8 mouse cellular contexts compared by ENCODE assay signal in genomic region chr11:55468012-55468411, GRCm38 (mm10). TPM values are rescaled to one million over a fixed set of nuclear protein-coding genes. Genes with fewer than 3 reads are reported as not detected.
A peak's percentile ranks its signal among the peaks of the same experiment; 100 is the strongest.
DNase-seq lines count a peak whose midpoint lies in the region; ATAC-seq and TF ChIP-seq lines count a peak whose summit lies in the region.

No protein-coding gene starts in this region.

- H3K36me3 ChIP-seq in embryonic facial prominence, embryonic 15.5 days: peaks cover 6% of the 10 kb centered on the region; the same call in 1 of the 2 replicates
- no peaks in the 10 kb centered on the region; the same call in 1 of the 2 replicates for H3K36me3 ChIP-seq in hindbrain, embryonic 12.5 days
- peaks cover 6% of the 10 kb centered on the region; the same call in 1 of the 2 replicates for H3K36me3 ChIP-seq in liver, embryonic 11.5 days (ENCODE audit: control insufficient read depth, insufficient read depth, low read length)
- H3K36me3 ChIP-seq in neural tube, embryonic 15.5 days: no peaks in the 10 kb centered on the region

- no peak for DNase-seq in layer of hippocampus, adult 2 months (ENCODE audit: low spot score in 2 of 2)
- DNase-seq in layer of hippocampus, adult 11-12 months (ENCODE audit: low spot score): no peak
- DNase-seq in liver, embryonic 11.5 days (ENCODE audit: low spot score): no peak
- no peak for DNase-seq in left cerebral cortex, postnatal 10 days (ENCODE audit: extremely low spot score in 1 of 2, low spot score in 2 of 2)
- DNase-seq in left cerebral cortex, postnatal 25 days (ENCODE audit: low spot score in 2 of 2): no peak

- H3K27ac ChIP-seq in layer of hippocampus, adult 2 months: peak overlapping the region; percentile 98
- H3K27ac ChIP-seq in embryonic facial prominence, embryonic 15.5 days (replicated peaks): peak overlapping the region; percentile 92
- H3K27ac ChIP-seq in hindbrain, embryonic 12.5 days: peak overlapping the region; percentile 92
- H3K27ac ChIP-seq in liver, embryonic 11.5 days (ENCODE audit: low read depth, low read length): peak overlapping the region; percentile 84
- peak overlapping the region; percentile 91 for H3K27ac ChIP-seq in neural tube, embryonic 15.5 days (replicated peaks)

- ATAC-seq in embryonic facial prominence, embryonic 15.5 days (ENCODE audit: insufficient number of reproducible peaks, low FRiP score, low TSS enrichment, low read depth): no peak
- ATAC-seq in hindbrain, embryonic 12.5 days (ENCODE audit: low FRiP score): no peak
- no peak for ATAC-seq in liver, embryonic 11.5 days (replicated peaks; ENCODE audit: low FRiP score)
- ATAC-seq in neural tube, embryonic 15.5 days (ENCODE audit: low FRiP score): no peak

- intact Hi-C loops in left cerebral cortex, postnatal 10 days (cut with DNase I): no loop called here
- intact Hi-C loops in left cerebral cortex, postnatal 25 days (cut with DNase I): no loop called here

- peaks cover 19% of the 10 kb centered on the region; the same call in 1 of the 2 replicates for H3K4me1 ChIP-seq in embryonic facial prominence, embryonic 15.5 days
- peaks cover 18% of the 10 kb centered on the region for H3K4me1 ChIP-seq in hindbrain, embryonic 12.5 days
- H3K4me1 ChIP-seq in liver, embryonic 11.5 days (replicated peaks; ENCODE audit: control insufficient read depth, insufficient read depth, low read length): peaks cover 17% of the 10 kb centered on the region
- H3K4me1 ChIP-seq in neural tube, embryonic 15.5 days: peaks cover 29% of the 10 kb centered on the region

- H3K27me3 ChIP-seq in embryonic facial prominence, embryonic 15.5 days: no peaks in the 10 kb centered on the region
- H3K27me3 ChIP-seq in hindbrain, embryonic 12.5 days: no peaks in the 10 kb centered on the region
- no peaks in the 10 kb centered on the region for H3K27me3 ChIP-seq in liver, embryonic 11.5 days (replicated peaks; ENCODE audit: control insufficient read depth, insufficient read depth, low read length)
- no peaks in the 10 kb centered on the region for H3K27me3 ChIP-seq in neural tube, embryonic 15.5 days (replicated peaks)

- peak overlapping the region; percentile 77 for H3K4me2 ChIP-seq in embryonic facial prominence, embryonic 15.5 days (replicated peaks)
- peak overlapping the region; percentile 71 for H3K4me2 ChIP-seq in hindbrain, embryonic 12.5 days (replicated peaks)
- H3K4me2 ChIP-seq in liver, embryonic 11.5 days: peak overlapping the region; percentile 90
- H3K4me2 ChIP-seq in neural tube, embryonic 15.5 days: peak overlapping the region; percentile 88

- 75% methylated on average over 10 of the region's 10 CpGs for WGBS in embryonic facial prominence, embryonic 15.5 days
- 73% methylated on average over 10 of the region's 10 CpGs for WGBS in hindbrain, embryonic 12.5 days
- 64% methylated on average over 10 of the region's 10 CpGs for WGBS in liver, embryonic 11.5 days
- 82% methylated on average over 10 of the region's 10 CpGs for WGBS in neural tube, embryonic 15.5 days

- no peaks in the 10 kb centered on the region for H3K9me3 ChIP-seq in embryonic facial prominence, embryonic 15.5 days (replicated peaks)
- H3K9me3 ChIP-seq in hindbrain, embryonic 12.5 days (replicated peaks): no peaks in the 10 kb centered on the region
- H3K9me3 ChIP-seq in liver, embryonic 11.5 days (ENCODE audit: control insufficient read depth, low read length): no peaks in the 10 kb centered on the region
- no peaks in the 10 kb centered on the region for H3K9me3 ChIP-seq in neural tube, embryonic 15.5 days (replicated peaks)

- H3K9ac ChIP-seq in embryonic facial prominence, embryonic 15.5 days: 0 out of 2 replicates have a peak overlapping the region, but pooled peaks have one; percentile 29
- peak overlapping the region; percentile 82 for H3K9ac ChIP-seq in hindbrain, embryonic 12.5 days
- H3K9ac ChIP-seq in liver, embryonic 11.5 days (ENCODE audit: low read depth, low read length): peak overlapping the region; percentile 85
- H3K9ac ChIP-seq in neural tube, embryonic 15.5 days (replicated peaks): peak overlapping the region; percentile 58

- peak overlapping the region; percentile 73; the same call in 1 of the 2 replicates for H3K4me3 ChIP-seq in layer of hippocampus, adult 2 months
- H3K4me3 ChIP-seq in embryonic facial prominence, embryonic 15.5 days (replicated peaks): peak overlapping the region; percentile 65
- peak overlapping the region; percentile 99; the same call in 1 of the 2 replicates for H3K4me3 ChIP-seq in hindbrain, embryonic 12.5 days
- peak overlapping the region; percentile 83 for H3K4me3 ChIP-seq in liver, embryonic 11.5 days (ENCODE audit: low read depth, low read length)
- peak overlapping the region; percentile 51 for H3K4me3 ChIP-seq in neural tube, embryonic 15.5 days (replicated peaks)

- no peak for TF ChIP-seq CTCF in layer of hippocampus, adult 2 months (conservative IDR thresholded peaks at IDR 0.05)

RNA-seq across cellular contexts. Expression of gene G3bp1, which starts 1.5 kb away (rescaled TPM):
- total RNA-seq in layer of hippocampus, adult 2 months (2021): 10 to 100 TPM; 36.4 TPM
- polyA plus RNA-seq in embryonic facial prominence, embryonic 15.5 days (2015; fragmentation: Nextera tagmentation; extraction: Ambion mirVana): 150 and 160 TPM in 2 replicates
- polyA plus RNA-seq in hindbrain, embryonic 12.5 days (2016; fragmentation: Nextera tagmentation; extraction: Ambion mirVana): 184 and 189 TPM in 2 replicates
- polyA plus RNA-seq in liver, embryonic 11.5 days (2014; fragmentation: Nextera tagmentation; extraction: Ambion mirVana): 204 and 223 TPM in 2 replicates
- polyA plus RNA-seq in neural tube, embryonic 15.5 days (2015; fragmentation: Nextera tagmentation; extraction: Ambion mirVana): 91.5 and 115 TPM in 2 replicates
- 10 to 100 TPM; 41.5 to 41.6 TPM for total RNA-seq in left cerebral cortex, postnatal 10 days (2021)
- total RNA-seq in left cerebral cortex, postnatal 25 days (2021): 10 to 100 TPM; 34.1 to 34.4 TPM

RNA-seq across cellular contexts. Expression of gene Atox1, which starts 7.0 kb away (rescaled TPM):
- total RNA-seq in layer of hippocampus, adult 2 months (2021): 10 to 100 TPM; 88.4 to 92.4 TPM
- polyA plus RNA-seq in embryonic facial prominence, embryonic 15.5 days (2015; fragmentation: Nextera tagmentation; extraction: Ambion mirVana): 487 and 541 TPM in 2 replicates
- polyA plus RNA-seq in hindbrain, embryonic 12.5 days (2016; fragmentation: Nextera tagmentation; extraction: Ambion mirVana): 236 and 284 TPM in 2 replicates
- polyA plus RNA-seq in liver, embryonic 11.5 days (2014; fragmentation: Nextera tagmentation; extraction: Ambion mirVana): 243 and 270 TPM in 2 replicates
- 303 and 338 TPM in 2 replicates for polyA plus RNA-seq in neural tube, embryonic 15.5 days (2015; fragmentation: Nextera tagmentation; extraction: Ambion mirVana)
- 100 to 1,000 TPM; 145 TPM for total RNA-seq in left cerebral cortex, postnatal 10 days (2021)
- total RNA-seq in left cerebral cortex, postnatal 25 days (2021): 100 to 1,000 TPM in 1 of 2 experiments, 10 to 100 TPM in 1; 98.7 to 111 TPM

RNA-seq across cellular contexts. Expression of gene Sparc, which starts 45.0 kb away (rescaled TPM):
- 100 to 1,000 TPM; 274 to 288 TPM for total RNA-seq in layer of hippocampus, adult 2 months (2021)
- 3,074 and 3,219 TPM in 2 replicates for polyA plus RNA-seq in embryonic facial prominence, embryonic 15.5 days (2015; fragmentation: Nextera tagmentation; extraction: Ambion mirVana)
- polyA plus RNA-seq in hindbrain, embryonic 12.5 days (2016; fragmentation: Nextera tagmentation; extraction: Ambion mirVana): 743 and 783 TPM in 2 replicates
- polyA plus RNA-seq in liver, embryonic 11.5 days (2014; fragmentation: Nextera tagmentation; extraction: Ambion mirVana): 300 and 334 TPM in 2 replicates
- polyA plus RNA-seq in neural tube, embryonic 15.5 days (2015; fragmentation: Nextera tagmentation; extraction: Ambion mirVana): 747 and 833 TPM in 2 replicates
- 100 to 1,000 TPM; 309 to 333 TPM for total RNA-seq in left cerebral cortex, postnatal 10 days (2021)
- total RNA-seq in left cerebral cortex, postnatal 25 days (2021): 100 to 1,000 TPM; 275 to 297 TPM

Comparison
In these comparisons a context has a peak if more than half of its experiments do, and no peak if none do; other contexts are left out.
1. H3K9ac ChIP-seq: peak in every context shown above with its lines; median percentile 85 in liver, embryonic 11.5 days; 82 in hindbrain, embryonic 12.5 days; 58 in neural tube, embryonic 15.5 days; 29 in embryonic facial prominence, embryonic 15.5 days.